Mouse (Mus musculus) stomach, postnatal 0 days (tissue): ENCODE data around the gene Spink4.

Experiments used
- CTCF ChIP-seq: IDR thresholded peaks from 2 replicates; pipeline ENCODE4 v1.5.1; 2016; ENCODE audit warnings: antibody characterized with exemption, low read depth, mild to moderate bottlenecking, moderate library complexity
- EP300 ChIP-seq: optimal IDR thresholded peaks from 2 replicates; pipeline ENCODE3; 2016; ENCODE audit warnings: antibody characterized with exemption

- TF ChIP-seq EP300 (no peak), CTCF (no peak)
Observed at GRCm38 (mm10) chr4:40921288-40921687, 1.4 kb downstream of the Spink4 start.
